Mouse (Mus musculus) lung, postnatal 36 days (tissue): Measurements from ENCODE around the gene Tlr8.
"Not testable (repeated sequence)": the region's sequence is repeated elsewhere in the genome, so short reads cannot be mapped to it uniquely, and the experiment has no call there.

Experiments
- DNase-seq: peaks from one replicate; pipeline ENCODE4 v3.0.0; 2022; ENCODE audit warnings: mixed read lengths

Gene Tlr8

DNA sequence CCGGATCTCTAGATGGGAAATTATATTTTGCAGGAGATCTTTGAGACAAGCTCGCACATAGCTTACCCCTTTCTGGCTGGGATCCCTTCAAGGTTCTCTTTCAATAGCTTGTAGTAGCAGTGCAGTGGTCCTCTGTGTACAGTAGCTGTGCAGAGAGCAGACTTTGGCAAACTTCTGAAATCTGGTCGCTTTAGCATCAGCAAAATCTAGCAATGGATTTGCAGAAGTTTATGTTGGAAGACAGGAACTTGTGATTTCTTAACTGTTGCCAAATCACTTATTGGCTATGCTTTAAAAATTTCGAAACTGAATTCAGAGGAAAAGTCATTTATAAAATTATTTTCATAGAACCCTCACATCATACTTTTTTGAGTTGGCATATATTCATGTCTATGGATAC, at the start of gene Tlr8:
TSS of gene Tlr8 (minus strand) at position 244 of the 400 bp plus-strand sequence.
- DNase-seq = peak; percentile 12

DNA sequence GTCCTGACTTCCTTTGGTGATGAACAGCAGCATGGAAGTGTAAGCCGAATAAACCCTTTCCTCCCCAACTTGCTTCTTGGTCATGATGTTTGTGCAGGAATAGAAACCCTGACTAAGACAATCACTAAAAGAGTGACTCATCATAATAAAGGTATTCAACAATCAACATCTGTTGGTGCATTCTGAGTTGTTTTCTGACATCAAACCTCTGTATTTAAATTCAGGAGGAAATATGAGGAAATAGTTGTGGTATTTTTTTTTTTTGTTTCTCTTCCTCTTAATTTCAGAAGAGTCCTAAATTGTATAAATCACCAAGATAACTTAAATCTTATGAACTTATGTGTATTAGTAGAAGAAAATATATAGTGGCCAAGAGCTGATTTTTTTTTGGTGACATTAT, 37.9 kb upstream of the Tlr8 start:
- not testable (repeated sequence) for DNase-seq

DNA sequence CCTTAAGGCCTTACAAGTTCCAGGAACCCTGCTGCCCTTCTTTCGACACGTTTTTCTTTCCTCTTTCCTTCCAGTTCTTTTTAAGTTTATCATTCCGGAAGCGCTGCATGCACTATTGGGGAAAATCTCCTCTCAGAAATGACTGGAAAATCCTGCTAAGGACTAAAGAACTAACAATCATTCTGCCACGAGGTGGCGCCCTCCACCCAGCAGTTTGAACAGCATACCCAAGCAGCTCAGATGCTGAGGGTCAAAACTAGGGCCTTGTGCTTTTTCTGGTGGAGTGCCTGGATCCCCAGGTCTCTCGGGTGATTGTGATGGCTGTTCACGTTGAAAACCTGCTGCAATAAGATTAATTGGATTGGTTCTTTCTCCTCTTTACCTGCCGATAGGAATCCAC, 12.8 kb upstream of the Tlr8 start:
- DNase-seq = peak; percentile 75

DNA sequence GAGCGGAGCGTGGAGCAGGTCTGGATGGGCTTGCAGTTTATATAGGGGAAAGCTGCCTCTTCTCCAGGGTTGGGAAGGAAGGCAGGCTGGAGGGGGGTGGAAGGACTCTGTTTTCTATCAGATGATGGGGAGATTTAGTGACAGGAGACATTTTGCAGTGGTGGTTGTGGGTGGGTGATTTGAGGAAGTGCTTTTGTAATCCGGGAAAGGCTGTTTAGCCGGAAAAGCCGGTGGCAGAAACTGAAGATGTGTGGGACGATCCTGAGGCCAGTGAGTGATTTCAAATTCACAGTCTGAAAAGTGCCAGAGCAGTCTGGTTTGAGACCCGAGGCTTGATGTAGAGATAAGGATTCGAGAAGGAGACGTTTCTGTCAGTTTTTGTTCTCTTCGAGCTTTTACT, 12.4 kb upstream of the Tlr8 start:
- peak; percentile 25 for DNase-seq

DNA sequence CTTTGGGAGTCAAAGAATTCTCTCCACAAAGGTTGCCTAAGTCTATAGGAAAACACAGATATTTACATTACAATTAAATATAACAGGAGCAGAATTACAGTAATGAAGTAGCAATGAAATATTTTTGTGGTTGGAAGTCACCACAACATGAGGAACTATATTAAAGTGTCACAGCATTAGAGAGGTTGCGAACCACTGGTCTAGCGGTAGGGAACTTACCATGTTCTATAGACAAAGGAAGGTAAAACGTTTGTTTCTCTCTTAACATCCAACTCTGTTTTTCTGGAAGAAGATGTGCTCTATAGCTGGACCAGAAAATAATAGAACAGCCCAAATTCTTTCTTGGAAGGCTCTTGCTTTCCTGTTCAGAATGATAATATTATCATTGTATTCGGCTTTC, 599 bp downstream of the Tlr8 start:
- peak; percentile 3 for DNase-seq

DNA sequence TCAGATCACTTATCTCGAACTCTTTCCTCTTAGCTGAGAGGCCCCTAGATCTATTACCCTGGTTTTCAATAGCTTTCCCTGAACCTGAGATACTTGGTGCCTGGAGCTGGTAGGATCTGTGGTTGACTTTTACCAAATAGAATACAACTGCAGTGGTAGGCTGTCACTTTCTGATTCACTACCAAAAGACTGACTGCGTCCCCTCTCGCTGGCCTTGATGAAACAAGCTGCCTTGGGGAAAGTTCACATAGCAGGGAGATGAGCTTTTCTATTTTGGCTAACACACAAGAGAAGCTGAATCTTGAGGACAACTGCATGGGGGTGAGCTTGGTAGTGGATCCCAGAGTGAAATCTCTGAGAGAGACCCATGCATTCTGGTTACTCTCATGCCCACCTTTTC, 22.4 kb downstream of the Tlr8 start:
- no peak for DNase-seq

DNA sequence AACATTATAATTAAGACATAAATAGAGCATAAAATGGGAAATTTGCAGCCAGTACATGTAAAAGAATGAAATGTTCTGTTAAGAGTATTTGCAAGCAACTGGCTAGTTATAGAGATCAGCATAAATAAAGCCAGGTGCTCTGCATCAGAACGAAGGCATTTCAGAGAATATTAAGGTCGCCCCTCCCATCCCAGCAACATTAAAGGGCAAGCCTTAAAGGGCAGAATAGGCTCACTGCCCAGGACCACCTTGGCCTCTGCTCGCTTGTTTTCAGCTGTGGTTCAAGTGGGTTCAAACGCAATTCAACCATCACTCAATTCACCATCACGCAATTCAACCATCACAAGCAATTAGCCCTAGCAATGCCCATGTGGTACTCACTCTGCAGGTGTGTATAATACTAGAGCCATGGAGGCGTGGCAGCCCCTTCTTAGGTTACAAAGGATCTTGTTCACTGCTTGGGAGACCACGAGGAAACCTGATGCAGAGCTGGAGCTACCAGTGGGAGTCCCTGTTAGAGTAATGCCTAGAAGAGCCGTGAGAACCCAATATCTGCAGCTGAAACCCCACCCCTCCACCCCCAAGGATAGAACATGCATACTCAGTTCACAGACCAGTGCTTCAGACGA, 24.7 kb downstream of the Tlr8 start:
- DNase-seq = no peak

DNA sequence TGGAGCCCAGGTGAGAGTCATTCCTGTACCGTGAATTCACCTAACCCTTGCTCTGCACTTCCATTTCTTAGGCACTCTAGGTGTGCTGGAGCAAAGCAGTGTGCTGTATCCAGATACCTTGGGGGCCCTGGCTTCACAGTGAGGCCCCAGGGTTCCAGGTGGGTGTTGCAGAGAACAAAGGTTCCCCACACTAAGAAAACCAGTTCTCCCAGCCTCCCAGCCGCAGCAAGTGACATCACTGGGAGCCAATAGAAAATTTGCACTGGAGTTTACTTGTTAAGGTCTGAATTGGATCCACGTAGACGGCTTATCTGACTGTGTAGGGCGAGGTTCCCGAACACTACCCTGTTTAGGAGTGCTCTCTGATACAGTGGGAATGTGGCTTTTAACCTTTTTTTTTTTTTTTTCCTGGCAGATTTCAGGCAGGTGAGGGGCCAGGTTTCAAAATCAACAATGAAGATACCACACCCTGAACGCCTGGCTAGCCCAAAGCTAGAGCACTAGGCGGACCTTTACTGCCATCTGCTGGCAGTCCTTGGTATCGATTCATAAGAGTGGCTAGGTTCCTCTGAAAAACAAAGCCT, 30.9 kb downstream of the Tlr8 start:
- peak; percentile 88 for DNase-seq

DNA sequence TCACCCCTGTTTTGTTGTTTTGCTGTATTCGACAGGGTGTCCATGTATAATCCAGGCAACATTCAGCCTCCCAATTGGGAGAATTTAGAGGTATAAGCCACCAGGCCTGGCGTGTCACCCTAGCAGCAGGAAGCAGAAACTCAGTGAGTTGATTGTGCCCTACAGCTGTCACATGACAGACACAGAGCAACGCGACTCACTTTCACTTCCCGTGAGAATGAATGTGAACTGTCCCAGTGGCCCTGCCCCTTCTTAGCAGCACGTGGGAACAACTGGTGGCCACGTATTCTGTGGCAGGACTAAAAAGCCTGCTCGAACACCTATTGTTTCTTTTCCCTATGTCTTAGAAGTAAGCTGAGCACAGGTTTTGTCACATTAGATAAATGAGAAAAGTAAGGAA, 33.0 kb downstream of the Tlr8 start:
- peak; percentile 58 for DNase-seq

DNA sequence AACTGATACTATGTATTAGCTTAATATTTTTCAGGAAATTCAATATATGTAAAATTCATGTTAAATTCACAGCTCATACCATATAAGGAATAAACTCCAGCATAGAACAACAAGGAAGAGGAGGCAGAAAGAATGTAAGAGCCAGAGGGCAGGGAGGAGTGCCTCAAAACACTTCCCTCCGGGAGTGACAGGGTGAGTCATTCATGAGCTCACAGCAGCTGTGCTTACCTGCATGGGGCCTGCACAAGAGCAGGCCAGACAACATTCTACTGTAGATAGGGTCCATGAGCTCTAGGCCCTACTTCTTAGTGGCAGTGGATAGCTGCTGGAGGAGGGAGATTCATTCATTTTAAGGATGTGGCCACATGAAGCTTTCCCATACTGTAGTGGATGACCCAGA, 34.3 kb downstream of the Tlr8 start:
- no peak for DNase-seq

DNA sequence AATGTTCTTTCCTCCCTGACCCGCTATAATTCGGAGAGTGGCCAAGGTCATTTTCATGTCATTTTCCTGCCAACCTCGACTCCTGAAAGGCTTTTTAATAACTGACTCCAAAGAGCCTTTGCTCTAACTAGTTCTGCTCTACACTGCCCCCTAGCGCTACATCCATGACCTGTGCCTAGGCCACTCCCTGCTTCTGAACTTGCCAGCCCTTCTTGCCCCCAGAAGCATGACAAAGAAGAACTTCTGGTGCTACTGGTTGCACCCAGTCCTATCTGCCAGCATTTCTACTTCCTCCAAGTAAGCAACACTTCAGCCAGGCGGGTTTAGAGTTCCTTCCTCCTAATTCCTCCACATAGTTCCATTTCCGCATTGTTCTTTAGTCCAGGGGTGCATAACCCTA, 34.9 kb downstream of the Tlr8 start:
- DNase-seq = peak; percentile 87

DNA sequence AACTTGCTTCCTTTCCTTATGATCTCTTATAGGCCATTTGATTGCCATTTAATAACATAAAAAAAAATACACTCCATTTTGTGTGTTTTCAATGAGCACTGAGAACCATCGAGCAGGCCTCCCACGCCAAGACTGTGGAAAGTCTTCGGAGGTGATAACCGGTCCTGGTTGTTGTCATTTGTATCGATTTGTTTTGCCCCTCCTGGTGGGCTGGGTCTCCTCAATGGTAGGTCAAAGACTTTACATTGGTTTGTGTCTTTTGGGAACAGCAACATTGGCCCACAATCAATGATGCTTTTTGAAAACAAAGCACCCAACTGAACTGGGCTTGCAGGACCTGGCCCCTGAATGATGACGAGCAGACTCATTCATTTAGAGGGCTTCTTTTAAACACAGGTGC, 36.4 kb downstream of the Tlr8 start:
- no peak for DNase-seq

DNA sequence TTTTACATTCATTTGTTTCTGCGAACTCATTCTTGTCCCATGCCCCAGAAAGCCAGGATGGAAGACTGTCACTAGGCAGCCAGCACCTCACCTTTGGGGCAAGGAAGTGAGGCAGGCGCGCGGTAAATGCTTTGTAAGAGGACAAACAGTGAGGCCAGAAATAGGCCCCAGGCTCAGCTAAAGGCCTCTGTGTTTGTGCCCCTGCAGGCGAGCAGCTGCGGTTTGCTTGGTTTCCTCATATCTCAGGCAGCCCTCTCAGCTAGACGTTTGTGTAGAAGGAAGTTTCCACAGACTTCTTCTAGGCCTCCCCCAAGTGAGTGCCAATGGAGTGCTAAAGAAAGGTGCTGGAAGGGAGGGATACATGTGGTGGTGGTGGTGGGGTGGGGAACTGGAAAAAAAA, 37.0 kb downstream of the Tlr8 start:
- peak; percentile 61 for DNase-seq

DNA sequence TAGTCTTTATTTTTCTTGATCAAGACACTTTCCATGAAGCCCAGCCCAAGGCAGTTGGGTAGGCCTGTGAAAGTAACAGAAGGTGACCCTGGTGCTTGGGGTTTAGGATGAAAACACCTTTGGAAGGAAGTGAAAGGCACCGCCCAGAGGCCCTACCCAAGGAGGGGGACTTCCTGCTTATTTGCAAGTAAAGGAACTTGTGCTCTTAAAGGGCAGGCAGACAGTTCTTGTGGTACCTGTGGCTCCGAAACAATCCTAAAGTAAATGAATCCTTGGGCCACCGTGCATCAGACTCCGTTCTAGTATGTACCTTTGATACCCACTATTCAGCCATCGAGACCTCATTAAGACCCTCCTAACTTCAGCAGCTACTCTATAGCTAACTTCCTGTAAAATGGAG, 37.6 kb downstream of the Tlr8 start:
- peak; percentile 41 for DNase-seq

DNA sequence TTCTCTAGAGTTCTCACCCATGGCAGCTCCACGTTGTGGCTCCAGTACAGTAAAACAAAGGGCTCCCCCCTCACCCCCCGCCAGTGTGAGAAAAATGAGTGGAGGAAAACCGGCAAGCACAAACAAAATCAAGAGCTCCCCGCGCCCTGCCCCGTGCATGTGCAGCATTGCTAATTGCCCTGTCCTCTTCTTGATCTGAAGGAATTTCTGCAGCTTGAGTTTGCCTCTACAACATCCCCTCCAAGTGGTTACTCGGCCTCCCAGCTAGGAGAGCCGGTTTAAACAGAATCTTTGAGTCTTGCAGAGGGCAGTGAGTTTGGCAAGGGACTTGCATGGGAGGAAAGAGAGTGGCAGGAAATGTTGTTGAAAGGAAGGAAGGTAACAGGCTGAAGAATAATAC, 51.4 kb downstream of the Tlr8 start:
- peak; percentile 75 for DNase-seq

DNA sequence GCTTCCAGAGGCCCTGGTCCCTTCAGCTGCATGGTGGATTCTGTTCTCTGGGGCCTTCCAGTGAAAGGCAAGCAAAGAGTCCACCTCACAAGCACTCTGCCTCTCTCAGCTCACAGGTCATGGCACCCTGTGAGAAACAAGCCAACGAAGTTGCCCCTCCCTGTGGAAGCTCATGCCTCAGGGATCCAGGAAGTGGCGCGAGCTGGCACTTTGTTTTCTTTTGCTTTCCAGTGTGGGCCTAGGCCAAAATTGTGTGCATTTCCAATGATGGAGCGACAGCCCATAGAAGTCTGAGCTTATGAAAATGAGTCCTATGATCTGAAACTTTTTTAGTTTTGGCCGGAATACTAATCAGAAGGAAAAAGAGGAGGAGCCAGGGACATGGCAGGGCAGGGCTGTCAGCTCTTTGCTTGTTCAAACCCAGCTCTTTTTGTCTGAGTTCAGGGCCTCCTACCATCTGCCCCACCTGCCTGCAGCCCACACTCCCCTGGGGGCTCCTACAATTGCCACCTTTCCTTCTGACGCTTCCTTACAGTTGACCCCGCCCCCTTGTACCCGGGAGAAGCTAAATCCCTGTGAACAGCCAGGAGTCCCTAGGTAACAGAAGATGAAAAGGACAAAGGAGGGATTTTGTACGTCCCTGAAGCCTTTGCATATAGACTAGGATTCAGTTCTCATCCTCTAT, 52.1 kb downstream of the Tlr8 start:
- peak; percentile 58 for DNase-seq

DNA sequence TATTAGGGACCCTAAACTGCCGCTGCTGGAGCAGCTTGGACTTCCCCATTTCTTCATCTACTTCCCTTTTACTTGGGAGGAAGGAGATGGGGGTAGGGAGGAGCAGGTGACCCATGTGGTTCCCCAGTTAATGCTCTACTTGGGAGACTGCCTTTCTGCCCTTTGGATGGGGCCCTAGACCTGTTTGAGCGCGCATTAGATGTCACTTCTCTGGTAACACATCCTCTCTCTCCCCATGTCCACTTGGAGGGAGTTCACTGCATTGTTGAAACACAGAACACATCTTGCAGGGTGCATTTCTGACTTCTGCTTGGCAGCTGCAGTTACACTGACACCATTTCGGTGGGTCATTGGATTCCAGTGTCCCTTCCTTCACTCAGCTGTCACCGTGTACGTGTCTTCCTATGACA, 53.8 kb downstream of the Tlr8 start:
- peak; percentile 70 for DNase-seq

DNA sequence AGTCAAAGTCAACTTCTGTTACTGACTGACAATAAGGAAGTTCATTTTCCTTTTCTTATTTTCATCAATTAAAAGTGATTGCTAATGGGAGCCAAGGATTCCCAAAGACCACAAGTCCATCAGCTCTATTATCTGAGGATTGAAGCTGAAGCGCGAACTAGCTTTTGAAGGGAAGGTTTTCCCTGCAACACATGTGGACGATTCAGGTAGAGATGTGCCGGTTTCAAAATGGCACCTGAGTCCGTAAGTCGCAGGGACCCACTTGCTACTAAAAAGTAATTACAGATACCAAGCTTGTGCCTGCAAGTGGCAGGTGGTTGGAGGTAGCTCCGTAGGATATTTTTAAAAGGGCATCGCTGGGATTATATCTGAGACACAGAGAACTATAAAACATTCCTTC, 54.3 kb downstream of the Tlr8 start:
- no peak for DNase-seq

DNA sequence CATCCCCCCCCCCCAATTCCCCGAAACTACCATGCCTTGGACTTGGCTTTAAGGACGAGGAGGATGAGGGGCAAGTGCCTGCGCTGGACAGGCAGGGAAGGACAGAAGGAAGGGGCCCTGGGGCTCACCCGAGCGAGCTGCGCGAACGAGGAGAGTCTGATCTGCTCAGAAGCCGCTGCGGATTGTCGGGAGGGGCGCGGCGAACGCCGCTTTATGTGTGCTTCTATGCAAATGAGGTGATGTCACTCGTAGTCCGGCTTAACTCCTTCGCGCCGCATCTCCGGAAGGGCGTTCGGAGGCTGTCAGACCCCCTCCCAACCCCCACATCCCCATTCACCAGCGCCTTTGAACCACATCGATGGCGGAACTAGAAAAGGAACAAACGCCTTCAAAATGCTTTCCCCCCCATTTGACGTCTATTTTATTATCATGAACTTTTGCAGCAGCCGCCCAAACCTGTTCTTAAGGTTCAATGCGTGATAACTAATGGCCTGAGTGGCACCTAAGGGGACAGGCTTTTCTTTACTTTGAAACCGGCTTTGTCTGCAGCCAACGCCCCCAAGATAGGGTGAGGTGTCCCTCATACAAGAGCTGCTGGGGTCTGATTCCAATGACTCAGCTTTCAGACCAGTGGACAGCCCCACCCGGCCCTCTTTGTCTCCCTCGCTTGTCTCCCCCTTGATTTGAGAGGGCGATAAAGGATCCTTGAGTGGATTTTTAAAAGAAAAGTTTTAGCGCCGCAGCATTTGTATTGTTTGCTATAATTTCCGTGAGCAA, 55.0 kb downstream of the Tlr8 start, which contains the start of gene Tmsb4x:
TSS of gene Tmsb4x (minus strand) at position 338 of the 777 bp plus-strand sequence.
- peak; percentile 90 for DNase-seq

DNA sequence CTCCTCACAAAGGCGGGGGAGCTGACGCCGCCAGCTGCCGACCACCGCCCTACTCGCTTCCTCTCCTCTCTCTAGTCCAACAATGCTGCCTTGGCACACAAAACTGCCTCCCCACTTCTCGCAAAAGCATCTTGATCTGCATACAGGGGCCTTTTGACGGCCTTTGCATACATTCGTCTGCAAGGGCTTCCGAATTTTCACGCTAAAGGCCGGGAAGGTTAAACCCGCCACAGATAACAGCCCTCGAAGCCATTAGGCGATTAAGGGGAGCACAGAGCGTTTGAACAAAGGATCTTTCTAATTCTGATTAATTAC, 55.7 kb downstream of the Tlr8 start:
- peak; percentile 57 for DNase-seq

DNA sequence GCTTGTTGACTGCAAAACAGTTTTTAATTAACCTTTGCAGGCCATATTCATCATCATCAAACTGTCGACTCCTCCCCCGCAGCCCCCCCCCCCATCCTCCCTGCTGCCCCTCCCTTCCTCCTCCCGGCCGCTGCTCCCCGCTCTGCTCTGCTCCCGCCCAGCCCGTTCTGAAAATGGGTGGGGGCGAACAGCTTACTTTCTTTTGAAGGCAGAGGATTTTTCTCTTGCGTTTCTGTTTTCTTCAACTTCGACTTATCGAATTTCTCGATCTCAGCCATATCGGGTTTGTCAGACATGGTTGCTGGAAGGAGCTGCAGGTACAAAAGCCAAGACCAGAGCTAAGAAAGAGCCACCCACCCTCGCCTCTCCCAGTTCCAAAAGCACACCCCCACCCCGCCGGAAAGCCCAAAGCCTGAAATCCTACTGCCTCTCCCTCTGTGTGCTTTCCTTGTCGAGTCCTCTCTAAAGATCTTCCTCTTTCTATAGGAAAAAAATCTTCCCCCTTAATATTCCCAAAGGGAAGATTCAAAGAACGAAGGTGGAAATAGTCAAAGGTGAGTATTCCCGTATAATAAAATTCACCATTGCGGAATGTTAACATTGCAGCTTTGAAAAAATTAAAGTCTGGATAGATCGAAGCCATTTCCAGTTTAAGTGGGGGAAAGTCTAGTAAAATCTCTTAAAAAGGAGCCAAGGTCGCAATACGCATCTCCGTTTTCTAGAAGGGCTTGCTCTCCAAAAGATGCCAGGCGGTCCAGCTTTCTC, 56.2 kb downstream of the Tlr8 start:
- peak; percentile 56 for DNase-seq

DNA sequence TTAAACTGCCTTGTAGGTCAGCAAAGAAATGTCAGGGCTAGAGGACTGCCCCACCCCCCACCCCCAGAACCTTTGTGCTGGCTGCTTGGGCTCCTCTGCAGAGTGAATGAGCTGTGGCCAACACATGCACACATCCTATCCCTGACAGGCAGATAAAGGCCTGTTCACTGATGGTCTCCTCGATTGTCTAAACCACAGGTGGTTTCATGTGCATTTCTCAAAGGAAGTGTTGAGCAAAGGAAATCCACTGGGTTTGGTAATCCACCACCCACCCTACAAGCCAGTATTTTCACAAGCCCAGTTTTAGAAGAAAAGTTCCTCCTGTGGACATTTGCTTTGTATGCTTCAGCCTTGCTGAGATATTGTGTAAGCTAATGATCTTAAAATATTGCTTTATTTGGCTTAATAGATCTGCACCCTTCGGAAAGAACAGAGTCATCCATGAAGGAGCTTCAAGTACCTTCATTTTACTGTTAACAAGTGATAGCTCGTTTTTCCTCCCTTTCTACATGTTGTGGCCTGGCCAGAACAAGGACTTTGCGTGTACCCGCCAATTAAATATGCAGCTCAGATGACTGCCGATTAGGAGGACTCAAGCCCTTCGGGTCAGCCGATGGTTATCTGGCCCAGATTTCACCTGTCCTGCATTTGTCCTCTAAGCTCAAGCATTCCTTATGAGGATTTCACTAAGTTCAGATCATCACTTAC, 58.2 kb downstream of the Tlr8 start:
- peak; percentile 50 for DNase-seq
